Mouse (Mus musculus) brain, embryonic 14.5 days (tissue): Measurements from ENCODE around the gene Stab1.

Source experiments
- CTCF ChIP-seq: fragments of 200-500 bp; IDR thresholded peaks from 2 replicates; pipeline ENCODE4 v1.5.1; 2012; ENCODE audit warnings: inconsistent platforms, mild to moderate bottlenecking, moderate library complexity, borderline replicate concordance; ENCODE audit not compliant: insufficient read depth, insufficient read length; ENCODE audit errors: extremely low read depth
- POLR2A ChIP-seq: fragments of 200-500 bp; IDR thresholded peaks from 2 replicates; pipeline ENCODE4 v1.6.1; 2012; ENCODE audit warnings: mild to moderate bottlenecking, inconsistent platforms, borderline replicate concordance; ENCODE audit not compliant: poor library complexity, insufficient read depth, insufficient read length, severe bottlenecking; ENCODE audit errors: extremely low read depth

DNA sequence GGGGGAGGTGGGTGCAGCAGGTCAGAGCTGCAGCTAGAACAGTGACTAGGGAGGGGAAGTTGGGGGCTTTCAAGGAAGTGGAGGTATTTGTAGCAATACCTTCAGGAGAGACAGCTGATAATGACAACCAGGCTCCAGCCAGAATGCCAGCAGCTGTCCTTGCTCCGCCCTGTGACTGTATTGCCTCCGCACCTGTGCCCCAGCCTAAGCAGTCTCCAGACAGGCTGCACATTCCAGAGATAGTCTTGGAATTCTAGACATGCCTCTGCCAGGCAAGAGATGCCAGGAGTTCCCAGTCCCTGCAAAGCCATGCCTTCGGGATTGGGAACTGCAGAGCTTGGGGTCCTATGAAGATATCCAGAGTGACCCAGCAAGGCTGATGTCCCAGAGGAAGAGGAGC is 44.1 kb upstream of the Stab1 start:
- no peak for TF ChIP-seq POLR2A
- no peak for TF ChIP-seq CTCF
